Mouse (Mus musculus) c-Kit-positive CD71-negative TER-119-negative erythroid progenitor cells, embryonic 14.5 days (primary cell): Measurements from ENCODE around the gene Pde4a.

ENCODE experiments used
- DNase-seq: peaks from one replicate; pipeline ENCODE4 v3.0.0-alpha.2; 2013; ENCODE audit warnings: low read depth

Pde4a gene

GRCm38 (mm10) chr9:21149077-21149653 is 16.3 kb upstream of the Pde4a start:
- DNase-seq: no peak

GRCm38 (mm10) chr9:21149654-21150419 is 15.7 kb upstream of the Pde4a start, which contains the start of gene Cdc37:
TSS of gene Cdc37 (minus strand) at chr9:21149982.
- peak; percentile 92 for DNase-seq

GRCm38 (mm10) chr9:21152715-21153114 is 12.8 kb upstream of the Pde4a start:
- DNase-seq: peak; percentile 60

- no peak for DNase-seq
These were observed 12.2 kb upstream of the Pde4a start for GRCm38 (mm10) chr9:21153331-21153730.

- no peak for DNase-seq
These were observed 11.7 kb upstream of the Pde4a start for GRCm38 (mm10) chr9:21153833-21154232.

- DNase-seq: no peak
These were observed 10.7 kb upstream of the Pde4a start for GRCm38 (mm10) chr9:21154787-21155186.

GRCm38 (mm10) chr9:21161209-21161909 is 4.2 kb upstream of the Pde4a start:
- DNase-seq: peak; percentile 71

- DNase-seq: no peak
These were observed 2.1 kb upstream of the Pde4a start for GRCm38 (mm10) chr9:21163086-21164050.

GRCm38 (mm10) chr9:21164072-21164471 is 1.4 kb upstream of the Pde4a start:
- DNase-seq: no peak

GRCm38 (mm10) chr9:21165952-21166451 is 488 bp downstream of the Pde4a start:
- no peak for DNase-seq

GRCm38 (mm10) chr9:21166516-21166915 is 1.0 kb downstream of the Pde4a start:
- DNase-seq: no peak

- DNase-seq: no peak
These were observed 1.9 kb downstream of the Pde4a start for GRCm38 (mm10) chr9:21167140-21168097.

GRCm38 (mm10) chr9:21168161-21169123 is 2.9 kb downstream of the Pde4a start:
- peak; percentile 79 for DNase-seq

GRCm38 (mm10) chr9:21169157-21169556 is 3.6 kb downstream of the Pde4a start:
- DNase-seq: no peak

- no peak for DNase-seq
These were observed 6.8 kb downstream of the Pde4a start for GRCm38 (mm10) chr9:21172364-21172763.

GRCm38 (mm10) chr9:21180402-21180801 is 14.9 kb downstream of the Pde4a start:
- no peak for DNase-seq

GRCm38 (mm10) chr9:21180841-21181240 is 15.3 kb downstream of the Pde4a start:
- no peak for DNase-seq

GRCm38 (mm10) chr9:21181421-21182220 is 16.1 kb downstream of the Pde4a start:
- DNase-seq: no peak
